In the genomic region with DNA sequence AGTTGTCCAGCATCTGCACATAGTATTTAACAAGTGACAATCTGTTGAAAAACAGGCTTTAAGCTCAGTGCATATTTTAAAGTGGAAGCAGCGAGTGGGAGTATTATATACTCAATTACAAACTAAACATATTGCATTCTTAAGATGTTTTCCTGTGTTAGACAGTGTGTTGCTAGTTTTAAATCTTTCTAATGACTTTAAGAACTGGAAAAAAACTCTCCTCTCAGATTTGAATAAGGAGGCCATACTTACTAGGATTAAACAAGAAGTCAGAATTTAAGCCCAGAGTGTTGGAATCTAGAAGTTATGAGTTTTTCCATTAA, we compare ENCODE assay signal across 31 mouse cellular contexts.
"Had no signal": no experiment of that assay in that cellular context is flagged by ENCODE, and none has a peak within 500 bp of the region (broad histone marks: within the 10 kb centered on the region; RNA-seq: fewer than 3 reads in every experiment).

No protein-coding gene starts in this region.

- ATAC-seq: hindbrain, embryonic 16.5 days; hindbrain, postnatal 0 days; inflammation-experienced regulatory T-cells, adult 6 months; intestine, embryonic 15.5 days; intestine, embryonic 16.5 days; intestine, postnatal 0 days had no signal

- H3K4me1 ChIP-seq: heart, embryonic 10.5 days; heart, embryonic 12.5 days; heart, embryonic 13.5 days; heart, embryonic 15.5 days; hindbrain, embryonic 10.5 days; hindbrain, embryonic 12.5 days; hindbrain, embryonic 13.5 days; hindbrain, embryonic 15.5 days; intestine, embryonic 15.5 days had no signal

- H3K27me3 ChIP-seq: heart, embryonic 12.5 days; heart, embryonic 13.5 days; heart, embryonic 15.5 days; hindbrain, embryonic 12.5 days; hindbrain, embryonic 13.5 days; hindbrain, embryonic 15.5 days; intestine, embryonic 15.5 days had no signal

- H3K36me3 ChIP-seq: heart, embryonic 10.5 days; heart, embryonic 12.5 days; heart, embryonic 13.5 days; heart, embryonic 15.5 days; hindbrain, embryonic 10.5 days; hindbrain, embryonic 12.5 days; hindbrain, embryonic 15.5 days; intestine, embryonic 15.5 days had no signal

- H3K9ac ChIP-seq: heart, embryonic 12.5 days; heart, embryonic 13.5 days; heart, embryonic 15.5 days; hindbrain, embryonic 12.5 days; hindbrain, embryonic 13.5 days; hindbrain, embryonic 14.5 days; hindbrain, embryonic 15.5 days; intestine, embryonic 15.5 days had no signal

- H3K4me3 ChIP-seq: heart, adult 2 months; heart, embryonic 10.5 days; heart, embryonic 12.5 days; heart, embryonic 13.5 days; heart, embryonic 15.5 days; hindbrain, embryonic 10.5 days; hindbrain, embryonic 12.5 days; hindbrain, embryonic 13.5 days; hindbrain, embryonic 15.5 days; intestine, embryonic 15.5 days; layer of hippocampus, adult 2 months; left cerebral cortex, adult 2 months had no signal

- H3K4me2 ChIP-seq: heart, embryonic 11.5 days; heart, embryonic 12.5 days; heart, embryonic 13.5 days; heart, embryonic 15.5 days; hindbrain, embryonic 12.5 days; hindbrain, embryonic 13.5 days; hindbrain, embryonic 14.5 days; hindbrain, embryonic 15.5 days; intestine, embryonic 15.5 days had no signal

- DNase-seq: heart, adult 18-20 months; heart, adult 2 months; heart, postnatal 10 days; heart, postnatal 14 days; heart, postnatal 36 days; heart, postnatal 4 days; kidney, adult 11 months; kidney, adult 18-20 months; kidney, postnatal 10 days; kidney, postnatal 25 days; kidney, postnatal 36 days; layer of hippocampus, adult 9-11 months; layer of hippocampus, postnatal 36 days had no signal

- H3K27ac ChIP-seq: heart, adult 2 months; heart, embryonic 10.5 days; heart, embryonic 13.5 days; heart, embryonic 15.5 days; hindbrain, embryonic 10.5 days; hindbrain, embryonic 12.5 days; hindbrain, embryonic 13.5 days; hindbrain, embryonic 14.5 days; hindbrain, embryonic 15.5 days; hindbrain, postnatal 0 days; intestine, embryonic 15.5 days; layer of hippocampus, adult 2 months; left cerebral cortex, adult 2 months had no signal

- H3K9me3 ChIP-seq: heart, embryonic 10.5 days; heart, embryonic 12.5 days; heart, embryonic 13.5 days; heart, embryonic 15.5 days; hindbrain, embryonic 10.5 days; hindbrain, embryonic 12.5 days; hindbrain, embryonic 13.5 days; hindbrain, embryonic 15.5 days; intestine, embryonic 15.5 days had no signal
